Mouse (Mus musculus) retina, postnatal 1 day (tissue): Measurements from ENCODE around the gene Cabp4.
"Not testable (repeated sequence)": the region's sequence is repeated elsewhere in the genome, so short reads cannot be mapped to it uniquely, and the experiment has no call there.

Experiments
- DNase-seq: peaks from one replicate; pipeline ENCODE4 v3.0.0-alpha.2; 2012

Cabp4 gene

DNA sequence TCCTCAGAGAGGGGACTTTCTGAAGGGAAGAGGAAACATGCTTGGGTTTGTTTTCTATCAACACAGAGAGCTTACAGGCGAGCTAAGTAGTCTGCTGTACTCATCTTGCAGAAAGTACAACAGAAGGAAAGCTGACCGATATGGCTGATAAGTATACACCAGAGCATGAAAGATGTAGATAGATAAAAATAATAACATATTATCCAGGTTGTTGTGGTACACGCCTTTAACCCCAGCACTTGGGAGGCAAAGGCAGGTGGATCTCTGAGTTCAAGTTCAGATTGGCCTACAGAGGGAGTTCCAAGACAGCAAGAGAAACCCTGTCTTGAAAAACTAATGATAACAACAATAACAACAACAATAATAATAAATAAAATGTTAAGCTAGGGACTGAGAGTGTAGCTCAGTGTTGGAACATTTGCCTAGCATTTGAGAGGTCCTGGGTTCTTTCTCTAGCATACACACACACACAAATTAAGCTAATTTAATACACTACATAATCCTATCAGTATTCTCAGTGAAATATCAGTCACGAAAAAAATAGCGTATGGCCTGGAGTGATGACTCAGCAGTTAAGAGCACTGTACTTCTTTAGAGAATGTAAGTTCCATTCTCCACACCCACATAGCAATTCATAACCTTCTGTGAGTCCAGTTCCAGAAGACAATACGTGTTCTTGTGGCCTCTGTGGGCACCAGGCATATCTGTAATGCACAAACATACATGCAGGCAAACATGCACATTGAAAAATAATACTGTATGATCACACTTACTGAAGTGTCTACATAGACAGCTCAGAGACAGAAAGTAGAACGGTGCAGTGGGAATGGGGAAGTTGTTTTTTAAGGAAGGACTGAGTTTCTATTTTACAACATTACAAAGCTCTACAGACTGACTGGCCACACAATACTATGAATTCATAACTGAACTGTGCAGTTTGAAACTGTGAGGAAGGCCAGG lies 21.1 kb downstream of the Cabp4 start:
- DNase-seq, result no peak

DNA sequence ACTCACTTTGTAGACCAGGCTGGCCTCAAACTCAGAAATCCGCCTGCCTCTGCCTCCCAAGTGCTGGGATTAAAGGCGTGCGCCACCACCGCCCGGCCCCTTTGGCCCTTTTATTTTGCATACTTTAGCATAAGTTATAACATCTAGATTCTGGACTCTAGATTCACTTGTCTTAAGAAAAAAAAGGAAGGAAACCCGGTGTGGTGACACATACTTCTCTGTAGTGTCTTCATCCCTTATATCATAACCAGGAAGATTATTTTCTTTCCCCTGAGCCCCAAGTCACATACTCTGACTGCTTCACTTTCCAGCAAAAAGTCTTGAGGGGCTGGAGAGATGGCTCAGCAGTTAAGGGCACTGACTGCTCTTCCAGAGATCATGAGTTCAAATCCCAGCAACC lies 21.9 kb downstream of the Cabp4 start:
- DNase-seq, result not testable (repeated sequence)

DNA sequence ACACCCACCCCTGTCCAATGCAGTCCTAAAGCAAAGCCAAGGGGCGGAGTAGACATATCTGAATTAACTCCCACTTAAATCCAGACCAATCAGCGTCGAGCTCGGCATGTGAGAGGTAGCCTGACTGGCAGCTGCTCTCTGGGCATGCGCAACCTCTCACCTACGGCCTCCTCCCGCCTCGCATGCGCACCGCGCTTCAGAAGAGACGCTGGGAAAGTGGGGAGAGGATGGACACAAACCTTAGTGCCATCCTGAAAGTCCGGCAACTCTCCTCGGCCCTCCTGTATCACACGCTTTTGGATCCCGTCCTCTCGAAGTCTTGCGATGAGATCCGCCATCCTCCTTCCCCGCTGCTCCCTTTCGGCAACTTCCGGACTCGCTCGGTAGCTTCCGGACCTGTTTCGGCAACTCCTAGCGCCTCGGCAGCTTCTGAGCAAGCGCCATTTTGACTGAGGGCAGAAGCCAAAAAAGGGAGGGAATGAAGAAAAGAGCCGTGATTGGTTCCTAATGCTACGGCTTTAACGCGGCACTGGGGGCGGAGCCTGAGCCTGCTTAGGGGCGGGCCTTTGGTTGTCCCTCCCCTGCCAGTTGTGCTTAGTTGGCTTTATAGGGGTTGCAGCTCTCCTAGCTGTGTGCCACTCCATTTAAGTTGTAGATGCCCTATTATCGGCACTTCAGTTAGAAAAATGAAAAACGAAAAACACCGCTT lies 22.6 kb downstream of the Cabp4 start:
- DNase-seq, result peak; percentile 99

DNA sequence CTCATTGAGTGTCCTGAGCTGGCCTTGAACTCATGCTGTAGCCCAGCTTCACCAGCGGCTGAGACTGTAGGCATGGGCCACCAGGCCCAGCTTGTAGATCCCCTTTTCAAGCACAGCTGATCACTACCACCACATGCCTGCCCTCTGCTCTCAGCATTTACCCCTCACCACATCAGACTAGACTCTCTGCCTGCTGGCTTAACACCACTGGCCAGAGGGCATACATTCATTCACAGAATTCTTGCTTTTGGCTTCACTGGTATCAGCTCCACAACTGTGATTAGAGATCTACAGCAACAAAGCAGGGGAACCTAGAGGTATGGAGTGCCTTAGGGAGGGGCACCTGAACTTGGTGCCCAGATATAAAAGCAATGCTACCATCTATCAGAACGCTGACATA lies 23.3 kb downstream of the Cabp4 start:
- no peak for DNase-seq

DNA sequence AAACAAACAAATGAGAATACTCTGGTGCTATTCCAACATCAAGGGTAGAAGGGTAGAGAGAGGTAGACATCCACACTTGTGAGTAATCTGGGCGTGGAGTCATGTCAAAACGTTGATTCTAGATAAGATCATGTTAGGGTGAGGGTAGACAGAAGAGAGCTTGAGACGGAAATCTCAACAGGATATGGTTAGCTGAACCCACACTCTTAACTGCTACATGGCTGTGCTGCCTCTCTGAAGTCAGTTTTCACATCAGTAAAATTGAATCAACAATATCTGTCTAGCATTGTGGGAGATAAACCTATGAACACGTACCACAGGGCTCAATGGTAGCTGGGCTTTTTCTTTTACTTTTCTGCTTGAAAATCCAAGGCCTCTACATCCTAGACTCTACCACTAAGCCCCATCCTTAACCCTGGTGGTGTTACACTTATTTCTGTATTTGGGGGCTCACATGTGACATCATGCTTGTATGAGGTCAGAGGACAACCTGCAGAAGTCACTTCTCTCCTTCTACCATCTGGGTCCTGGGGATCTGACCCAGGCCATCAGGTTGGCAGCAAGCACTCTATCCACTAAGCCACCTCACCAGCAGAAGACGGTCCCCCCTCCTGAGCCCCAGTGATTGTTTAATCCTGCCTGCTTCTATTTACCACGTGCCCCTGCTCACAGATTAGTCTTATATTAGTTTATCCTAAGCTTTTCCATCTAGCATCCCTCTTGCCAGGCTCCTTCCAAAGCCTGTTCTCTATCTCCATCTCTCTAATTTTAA lies 23.9 kb downstream of the Cabp4 start:
- DNase-seq, result peak; percentile 39

DNA sequence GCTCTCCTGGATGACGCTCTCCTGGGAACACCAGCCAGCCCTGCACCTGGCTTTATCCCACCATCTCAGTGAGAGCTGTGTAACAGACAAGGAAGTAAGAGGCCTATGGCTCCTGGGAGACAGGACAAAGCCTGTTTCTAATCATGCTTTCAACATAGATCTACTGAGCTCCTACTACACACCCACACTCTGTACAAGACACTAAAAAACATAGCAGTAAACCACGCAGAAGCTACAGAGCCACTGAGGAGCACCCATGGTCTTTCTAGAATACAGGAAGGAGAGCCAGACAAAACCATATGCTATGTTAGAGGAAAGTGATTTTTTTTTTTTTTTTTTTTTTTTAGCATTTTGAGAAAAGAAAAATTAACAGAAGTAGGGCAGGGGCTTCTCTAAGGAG lies 25.5 kb downstream of the Cabp4 start:
- DNase-seq, result no peak

DNA sequence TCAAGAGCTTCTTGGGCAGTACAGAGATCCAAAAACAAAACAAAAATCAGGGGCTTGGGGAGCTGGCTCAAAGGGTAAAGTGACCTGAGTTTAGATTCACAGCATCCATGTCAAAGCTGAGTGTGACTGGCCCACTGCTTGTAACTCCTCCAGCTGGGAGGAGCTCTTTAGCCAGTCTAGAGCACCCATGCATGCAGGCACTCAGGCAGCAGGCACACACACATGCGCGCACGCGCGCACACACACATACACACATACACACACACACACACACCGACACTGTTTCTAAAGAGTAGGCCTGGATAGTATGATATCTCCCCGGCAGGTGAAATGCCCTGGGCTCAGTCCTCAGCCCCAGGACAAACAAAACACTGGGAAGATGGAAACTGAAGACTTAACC lies 26.8 kb downstream of the Cabp4 start:
- no peak for DNase-seq

DNA sequence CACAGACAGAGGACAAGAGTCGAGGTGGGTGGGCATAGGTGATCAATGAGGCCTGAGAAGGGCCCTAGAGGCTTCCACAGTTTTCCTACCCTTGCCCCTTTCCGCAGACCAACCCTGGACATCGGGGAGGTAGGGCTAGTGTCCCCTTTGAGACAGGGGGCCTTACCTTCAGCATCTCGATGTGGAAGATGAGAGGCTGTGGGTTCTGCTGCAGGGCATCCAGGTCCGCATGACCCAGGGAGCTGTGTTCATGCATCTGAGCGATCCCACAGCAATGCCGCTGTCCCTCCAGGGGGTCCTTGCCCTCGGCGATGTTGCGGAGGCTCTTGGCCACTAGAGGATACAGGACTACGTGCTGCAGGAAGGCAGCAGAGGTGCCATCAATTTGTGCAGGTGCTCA lies 28.0 kb downstream of the Cabp4 start:
- no peak for DNase-seq

DNA sequence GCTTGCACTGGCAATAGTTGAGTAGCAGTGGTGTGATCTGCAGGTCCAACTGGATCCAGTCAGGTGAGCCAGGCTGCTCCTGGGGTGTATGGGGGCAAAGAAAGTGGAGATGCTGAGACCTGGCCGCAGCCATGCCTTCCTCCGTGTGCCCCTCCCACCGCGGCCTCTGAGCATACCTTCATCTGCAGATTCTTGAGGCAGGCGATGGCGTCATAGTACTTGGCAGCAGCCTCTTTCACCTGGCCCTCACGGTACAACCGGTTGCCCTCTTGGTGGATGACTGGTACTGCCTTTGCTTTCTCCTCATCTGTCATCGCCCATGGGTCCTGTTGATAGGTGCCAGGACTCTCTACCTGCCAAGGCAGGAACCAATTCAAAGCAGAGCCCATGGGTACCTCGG lies 28.7 kb downstream of the Cabp4 start:
- no peak for DNase-seq

DNA sequence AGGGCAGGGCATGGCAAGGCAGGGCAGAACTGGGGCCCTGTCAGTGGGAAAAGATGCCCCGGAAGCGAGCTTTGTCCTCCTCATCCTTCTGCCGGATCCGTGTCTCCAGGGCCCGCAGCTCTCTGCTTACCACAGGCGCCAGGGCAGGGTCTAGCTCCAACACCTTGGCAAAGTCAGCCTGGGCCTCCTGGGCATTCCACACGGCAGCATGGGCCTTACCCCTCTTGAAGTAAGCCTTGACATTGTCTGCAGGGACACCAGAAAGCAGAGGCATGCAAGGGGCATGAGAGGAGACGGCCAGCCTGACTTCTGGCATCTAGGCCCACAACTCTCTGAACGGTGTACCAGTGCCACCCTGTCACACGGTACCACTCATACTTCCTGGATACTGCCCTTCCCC lies 29.3 kb downstream of the Cabp4 start:
- no peak for DNase-seq

DNA sequence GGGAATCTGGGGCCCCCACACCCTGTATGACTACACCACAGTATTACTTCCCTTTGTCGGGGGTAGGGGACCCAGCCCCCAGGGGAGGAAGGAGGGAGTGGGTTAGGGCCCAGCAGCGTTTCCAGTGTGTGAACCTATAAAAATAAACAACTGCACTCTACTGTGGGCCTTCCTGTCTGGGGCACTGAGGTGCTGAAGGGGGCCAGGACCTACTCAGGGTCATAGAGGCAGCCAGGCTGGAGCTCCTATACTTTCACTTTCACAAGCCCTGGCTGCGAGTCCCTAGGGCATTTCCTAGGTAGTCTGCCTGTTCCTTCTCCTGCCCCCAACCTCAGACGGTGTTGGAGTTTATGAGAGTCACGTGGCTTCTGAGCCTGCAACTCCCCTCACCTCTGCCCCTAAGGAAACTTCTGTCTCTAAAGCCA lies 30.0 kb downstream of the Cabp4 start:
- DNase-seq, result no peak

DNA sequence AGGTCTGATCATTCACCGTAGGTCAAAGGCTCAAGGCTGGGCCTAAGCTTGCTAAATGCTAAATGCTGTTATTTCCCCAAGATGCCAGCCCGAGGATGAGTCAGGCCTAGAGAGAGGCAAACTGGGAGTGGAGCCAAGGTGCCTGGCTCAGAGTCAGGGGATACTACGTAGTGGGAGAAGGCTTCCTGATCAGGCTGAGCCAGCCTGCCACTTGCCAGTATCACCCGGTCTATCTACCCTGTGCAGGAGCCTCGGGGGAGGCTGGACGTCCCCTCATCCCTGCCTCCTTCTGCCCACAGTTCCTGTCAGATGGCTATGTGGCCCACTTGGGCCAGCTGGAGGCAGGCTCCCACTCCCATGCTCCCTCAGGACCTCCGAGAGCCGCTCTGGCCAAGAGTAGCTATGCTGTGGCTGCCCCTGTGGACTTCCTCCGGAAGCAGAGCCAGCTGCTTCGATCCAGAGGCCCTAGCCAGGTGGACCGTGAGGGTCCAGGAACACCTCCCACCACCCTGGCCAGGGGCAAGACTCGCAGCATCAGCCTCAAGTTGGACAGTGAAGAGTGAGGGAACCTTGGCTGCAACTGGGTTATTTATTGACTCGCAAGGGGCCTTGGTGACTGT lies 30.5 kb downstream of the Cabp4 start:
- DNase-seq, result no peak

DNA sequence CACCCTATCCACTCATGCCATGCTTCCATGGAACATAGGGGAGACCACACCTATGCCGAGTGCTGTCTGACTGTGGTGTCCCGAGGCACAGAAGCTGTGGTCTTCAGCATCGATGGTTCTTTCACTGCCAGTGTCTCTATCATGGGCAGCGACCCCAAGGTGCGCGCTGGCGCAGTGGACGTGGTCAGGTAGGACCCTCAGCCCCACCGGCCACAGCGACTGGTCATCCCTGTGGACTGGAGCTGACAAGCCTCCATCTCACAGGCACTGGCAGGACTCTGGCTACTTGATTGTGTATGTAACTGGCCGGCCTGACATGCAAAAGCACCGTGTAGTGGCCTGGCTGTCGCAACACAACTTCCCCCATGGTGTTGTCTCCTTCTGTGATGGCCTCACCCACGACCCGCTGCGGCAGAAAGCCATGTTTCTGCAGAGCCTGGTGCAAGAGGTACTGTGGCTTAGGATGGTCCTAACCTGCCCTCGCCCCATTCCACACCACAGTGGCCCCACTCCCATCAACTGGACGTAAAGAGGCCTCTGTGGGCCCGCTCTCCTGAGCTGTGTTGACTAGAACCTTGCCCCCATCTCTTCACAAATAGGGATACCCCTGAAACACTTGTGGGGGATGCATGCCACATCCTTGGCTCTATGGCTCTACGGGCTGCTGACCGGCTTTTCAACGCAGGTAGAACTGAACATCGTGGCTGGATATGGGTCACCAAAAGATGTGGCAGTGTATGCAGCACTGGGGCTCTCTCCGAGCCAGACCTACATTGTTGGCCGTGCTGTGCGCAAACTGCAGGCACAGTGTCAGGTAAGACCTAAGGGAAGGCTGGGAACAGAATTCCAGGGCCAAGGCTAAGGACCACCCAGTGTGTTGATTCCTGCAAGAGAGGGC lies 31.5 kb downstream of the Cabp4 start:
- no peak for DNase-seq

DNA sequence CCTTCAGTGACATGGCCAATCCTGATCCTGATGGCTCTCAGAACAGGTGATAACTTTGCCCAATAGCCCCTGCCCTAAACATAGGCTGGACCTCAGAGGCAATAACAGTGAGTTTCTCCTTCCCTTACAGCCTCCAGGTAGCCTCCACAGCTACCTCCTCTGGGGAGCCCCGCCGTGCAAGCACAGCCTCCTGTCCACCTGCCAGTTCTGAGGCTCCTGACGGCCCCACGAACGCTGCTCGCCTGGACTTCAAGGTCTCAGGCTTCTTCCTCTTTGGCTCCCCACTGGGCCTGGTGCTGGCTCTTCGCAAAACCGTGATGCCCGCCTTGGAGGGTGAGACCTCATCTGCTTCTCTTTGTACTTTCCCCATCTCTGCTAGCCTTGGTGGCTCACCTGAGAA lies 35.3 kb downstream of the Cabp4 start:
- DNase-seq, result no peak

DNA sequence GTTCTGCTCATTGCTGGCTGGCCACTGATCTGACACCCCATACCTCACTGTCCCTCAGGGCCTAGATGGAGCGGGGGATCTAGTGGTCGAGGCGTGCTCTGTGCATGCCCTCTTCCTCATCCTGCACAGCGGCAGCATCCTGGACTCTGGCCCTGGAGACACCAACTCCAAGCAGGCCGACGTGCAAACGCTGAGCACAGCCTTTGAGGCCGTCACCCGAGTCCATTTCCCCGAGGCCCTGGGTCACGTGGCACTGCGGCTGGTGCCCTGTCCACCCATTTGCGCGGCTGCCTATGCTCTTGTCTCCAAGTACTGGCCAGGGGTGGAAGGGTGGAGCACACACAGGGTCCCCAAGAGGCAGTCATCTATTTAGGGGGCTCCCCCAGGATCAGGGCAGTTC lies 37.2 kb downstream of the Cabp4 start:
- no peak for DNase-seq

DNA sequence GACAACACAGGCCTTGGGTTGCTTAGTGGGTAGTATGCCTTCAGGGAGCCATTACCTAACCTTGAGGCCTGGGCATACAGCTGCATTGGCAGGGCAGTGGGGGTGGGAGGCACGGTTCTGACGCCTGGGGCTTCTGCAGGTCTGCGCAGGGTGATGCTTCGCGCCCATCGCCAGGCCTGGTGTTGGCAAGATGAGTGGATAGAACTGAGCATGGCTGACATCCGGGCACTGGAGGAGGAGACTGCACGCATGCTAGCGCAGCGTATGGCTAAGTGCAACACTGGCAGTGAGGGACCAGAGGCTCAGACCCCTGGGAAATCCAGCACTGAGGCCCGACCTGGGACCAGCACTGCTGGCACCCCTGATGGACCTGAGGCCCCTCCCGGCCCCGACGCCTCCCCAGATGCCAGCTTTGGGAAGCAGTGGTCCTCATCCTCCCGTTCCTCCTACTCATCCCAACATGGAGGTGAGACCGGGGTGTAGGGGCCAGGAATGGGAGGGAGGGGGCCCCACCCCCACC lies 39.1 kb downstream of the Cabp4 start:
- DNase-seq, result no peak

DNA sequence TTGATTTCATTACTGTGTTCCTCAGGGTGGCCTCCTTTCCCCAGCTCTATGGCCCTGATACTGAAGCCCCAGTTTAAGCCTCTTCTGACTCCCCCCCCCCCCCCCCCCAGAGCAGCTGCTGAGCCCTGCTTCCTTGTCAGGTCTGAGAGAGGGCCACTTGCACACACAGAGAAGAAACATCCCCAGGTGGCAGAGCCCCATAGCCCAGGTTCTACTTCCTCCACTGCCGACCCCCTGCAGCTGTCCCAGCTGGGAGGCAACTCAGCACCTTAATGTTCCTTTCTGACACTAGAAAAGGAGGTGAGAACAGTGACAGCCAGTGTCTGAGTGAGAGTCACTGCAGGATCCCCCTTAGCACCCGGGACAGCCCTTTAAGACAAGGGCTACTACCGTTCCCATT lies 40.0 kb downstream of the Cabp4 start:
- DNase-seq, result no peak

DNA sequence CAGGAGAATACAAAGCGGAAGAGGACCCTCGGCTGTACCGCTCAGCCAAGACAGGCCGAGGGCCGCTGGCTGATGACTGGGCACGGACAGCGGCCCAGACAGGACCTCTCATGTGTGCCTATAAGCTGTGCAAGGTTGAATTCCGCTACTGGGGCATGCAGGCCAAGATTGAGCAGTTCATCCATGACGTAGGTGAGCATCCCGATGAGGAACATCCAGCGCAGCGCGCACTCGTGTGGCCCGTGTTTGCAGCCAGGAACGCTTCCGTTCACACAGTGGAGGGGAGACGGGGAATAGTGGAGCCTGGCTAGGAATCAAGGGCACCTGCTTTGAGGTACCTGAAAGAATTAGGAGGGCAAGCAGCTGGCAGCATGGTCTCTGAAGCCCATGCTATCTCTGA lies 40.5 kb downstream of the Cabp4 start:
- DNase-seq, result no peak

DNA sequence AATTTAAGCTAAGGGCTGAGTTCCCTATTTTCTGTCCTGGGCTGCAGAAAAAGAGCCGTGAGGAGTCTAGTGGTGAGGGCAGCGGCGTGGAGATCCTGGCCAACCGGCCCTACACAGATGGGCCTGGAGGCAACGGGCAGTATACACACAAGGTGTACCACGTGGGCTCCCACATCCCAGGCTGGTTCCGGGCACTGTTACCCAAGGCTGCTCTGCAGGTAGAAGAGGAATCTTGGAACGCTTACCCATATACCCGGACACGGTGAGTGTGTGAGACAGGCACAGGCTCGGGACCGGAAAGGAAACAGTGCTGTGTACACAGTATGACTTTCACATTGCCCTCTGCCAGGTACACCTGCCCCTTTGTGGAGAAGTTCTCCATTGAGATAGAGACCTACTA lies 41.2 kb downstream of the Cabp4 start:
- DNase-seq, result no peak

DNA sequence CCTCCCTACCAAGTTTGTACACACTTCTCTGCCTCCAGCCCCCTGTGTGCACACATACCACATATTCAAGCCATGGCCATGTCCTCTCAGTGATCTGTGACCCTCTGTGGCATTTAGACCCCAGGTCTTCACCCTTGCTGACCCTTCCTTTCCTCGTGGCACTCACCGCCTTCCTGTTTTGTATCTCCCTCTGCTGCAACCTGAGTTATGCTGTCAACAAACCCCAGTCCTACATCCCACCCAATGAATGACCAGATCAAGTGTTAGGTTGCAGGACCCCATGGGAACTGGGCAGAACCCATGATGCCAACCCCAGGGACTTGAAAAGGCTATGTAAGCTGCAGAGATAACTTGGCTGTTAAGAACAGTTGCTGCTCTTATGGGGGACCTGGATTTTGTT lies 41.8 kb downstream of the Cabp4 start:
- no peak for DNase-seq

DNA sequence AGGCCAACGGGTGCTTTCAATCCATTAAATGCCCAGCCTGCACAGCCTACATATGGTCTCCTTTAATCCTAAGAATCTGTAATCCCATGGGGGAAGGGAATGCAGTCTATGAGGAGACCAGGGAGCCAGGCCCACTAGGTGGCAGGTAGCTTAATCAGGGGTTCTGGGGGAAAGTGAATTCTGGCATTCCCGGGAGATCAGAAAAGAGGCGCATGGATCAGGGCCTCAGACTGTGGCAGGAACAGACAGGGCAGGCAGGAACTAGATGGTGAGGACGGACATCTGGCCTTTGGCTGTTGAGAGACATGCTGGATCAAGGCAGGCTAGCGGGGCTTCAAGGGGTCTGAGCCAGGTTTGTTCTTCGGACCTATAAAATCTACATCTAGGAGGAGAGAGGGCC lies 42.4 kb downstream of the Cabp4 start:
- DNase-seq, result peak; percentile 87
